Mouse (Mus musculus): ENCODE results near the gene Hist1h1a. TPM values are rescaled to one million over a fixed set of nuclear protein-coding genes. Genes with fewer than 3 reads are reported as not detected.
"Not testable (repeated sequence)": the region's sequence is repeated elsewhere in the genome, so short reads cannot be mapped to it uniquely, and the experiment has no call there.

Hist1h1a gene
- polyA plus RNA-seq (2016; fragmentation: Nextera tagmentation; extraction: Ambion mirVana) = 6.3 and 7.4 TPM in 2 replicates

DNA sequence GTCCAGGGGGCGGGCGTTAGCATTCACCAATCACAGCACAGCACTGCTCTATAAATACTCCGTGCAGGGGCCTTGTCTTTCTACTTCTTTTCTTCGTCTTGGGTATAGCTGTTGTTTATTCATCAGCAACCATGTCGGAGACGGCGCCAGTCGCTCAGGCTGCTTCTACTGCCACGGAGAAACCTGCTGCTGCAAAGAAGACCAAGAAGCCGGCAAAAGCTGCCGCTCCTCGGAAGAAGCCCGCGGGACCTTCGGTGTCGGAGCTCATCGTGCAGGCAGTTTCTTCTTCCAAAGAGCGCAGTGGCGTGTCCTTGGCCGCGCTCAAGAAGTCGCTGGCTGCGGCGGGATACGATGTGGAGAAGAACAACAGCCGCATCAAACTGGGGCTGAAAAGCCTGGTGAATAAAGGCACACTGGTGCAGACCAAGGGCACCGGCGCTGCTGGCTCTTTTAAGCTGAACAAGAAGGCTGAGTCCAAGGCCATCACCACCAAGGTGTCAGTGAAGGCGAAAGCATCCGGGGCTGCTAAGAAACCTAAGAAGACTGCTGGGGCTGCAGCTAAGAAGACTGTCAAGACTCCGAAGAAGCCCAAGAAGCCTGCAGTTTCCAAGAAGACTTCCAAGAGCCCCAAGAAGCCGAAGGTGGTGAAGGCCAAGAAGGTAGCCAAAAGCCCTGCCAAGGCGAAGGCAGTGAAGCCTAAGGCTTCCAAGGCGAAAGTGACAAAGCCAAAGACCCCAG, at the start of gene Hist1h1a:
Gene Hist1h1a (plus strand): TSS at position 81 of the 738 bp plus-strand sequence.
- H3K4me1 ChIP-seq (replicated peaks) = peaks cover 25% of the 10 kb centered on the region
- 3% methylated on average over 34 of the region's 34 CpGs for whole genome bisulfite sequencing

DNA sequence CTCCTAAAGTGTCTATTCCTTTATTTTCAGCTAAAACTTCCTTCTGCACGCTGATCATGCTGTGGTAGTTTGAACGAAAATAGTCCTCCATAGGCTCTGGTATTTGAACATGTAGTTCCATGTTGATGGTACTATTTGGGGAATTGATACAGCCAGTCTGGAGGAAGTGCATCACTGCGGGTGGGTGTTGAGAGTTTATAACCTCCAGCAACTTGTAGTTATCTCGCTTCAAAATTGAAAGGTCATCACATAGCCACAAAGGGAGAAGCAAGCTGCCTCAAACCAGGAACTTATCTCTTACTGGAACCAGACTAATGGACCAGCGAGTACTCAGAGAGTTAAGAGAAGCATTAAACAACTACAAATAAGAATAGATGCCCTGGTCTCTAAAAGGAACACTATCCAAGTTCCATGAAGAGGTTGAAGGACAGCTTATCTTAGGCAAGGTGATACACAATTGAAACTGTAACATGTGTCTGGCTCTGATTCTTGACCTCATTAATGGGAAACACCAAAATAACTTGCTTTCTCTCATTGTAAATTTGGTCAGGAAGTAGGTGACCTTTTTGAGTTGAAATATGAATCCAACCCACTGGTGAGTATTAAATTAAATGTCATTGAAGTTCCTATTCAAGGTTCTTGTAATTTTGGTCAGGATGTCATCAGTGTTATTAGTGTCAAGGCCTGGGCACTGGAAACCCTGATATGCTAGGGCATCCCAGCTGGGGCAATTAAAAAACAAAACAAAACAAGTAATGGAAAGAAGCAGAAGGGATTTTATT, 47.0 kb upstream of the Hist1h1a start:
- Histone ChIP-seq H3K27me3 (no peaks in the 10 kb centered on the region), H3K9ac (replicated peaks) (no peak overlapping the region), H3K36me3 (no peaks in the 10 kb centered on the region), H3K4me2 (no peak overlapping the region), H3K9me3 (no peaks in the 10 kb centered on the region), H3K4me3 (replicated peaks) (no peak overlapping the region), H3K4me1 (replicated peaks) (0 out of 2 replicates have a peak, but pooled peaks cover 4% of the 10 kb centered on the region), H3K27ac (no peak overlapping the region)
- WGBS = 90% methylated on average over 5 of the region's 5 CpGs
- ATAC-seq (ENCODE audit: insufficient number of reproducible peaks, insufficient read depth, low FRiP score, low TSS enrichment, low read depth) = no peak

More for the DNA sequence above, at the start of gene Hist1h1a:
- Histone ChIP-seq H3K36me3 (no peaks in the 10 kb centered on the region), H3K9ac (replicated peaks) (peak within 1 kb of the TSS; percentile 79), H3K4me2 (peak within 1 kb of the TSS; percentile 85), H3K27me3 (no peaks in the 10 kb centered on the region), H3K4me3 (replicated peaks) (peak within 1 kb of the TSS; percentile 48), H3K9me3 (no peaks in the 10 kb centered on the region), H3K27ac (peak within 1 kb of the TSS; percentile 97)
- peak; percentile 64 for ATAC-seq (ENCODE audit: insufficient number of reproducible peaks, insufficient read depth, low FRiP score, low TSS enrichment, low read depth)

- no peak overlapping the region for H3K9ac ChIP-seq (replicated peaks)
Measured at GRCm38 (mm10) chr13:23717176-23717575, 46.3 kb upstream of the Hist1h1a start.

DNA sequence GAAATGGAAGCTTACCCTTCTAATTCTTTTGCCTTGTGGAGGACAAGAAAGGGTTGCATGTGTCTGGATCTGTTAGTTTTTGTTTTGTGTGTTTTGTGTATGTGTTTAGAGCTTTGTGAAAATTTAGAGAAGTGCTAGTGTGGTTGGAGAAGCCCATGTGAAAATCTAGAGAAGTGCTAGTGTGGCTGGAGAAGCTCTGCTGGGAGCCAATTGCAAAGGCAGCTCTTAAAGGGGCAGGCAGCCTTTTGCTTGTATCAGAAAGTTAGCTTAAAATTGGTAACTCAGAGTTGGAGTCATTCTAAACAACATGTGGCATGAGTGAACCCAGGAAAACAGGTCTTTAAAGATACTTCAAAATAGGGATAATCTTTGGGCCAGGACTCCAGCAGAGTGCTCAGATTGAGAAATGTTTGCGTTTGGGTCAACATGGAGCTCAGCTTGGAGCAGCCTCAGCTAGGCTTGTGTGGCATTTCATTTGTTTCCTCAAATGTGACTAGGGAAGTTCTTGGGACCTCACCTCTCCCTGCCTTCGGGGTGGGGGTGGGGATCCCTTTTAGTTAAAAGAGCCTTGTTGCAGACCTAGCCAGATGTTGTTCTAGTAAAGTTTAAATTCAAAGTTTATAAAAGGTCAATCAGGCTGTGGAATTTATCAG, 45.7 kb upstream of the Hist1h1a start:
- peak overlapping the region; percentile 50 for H3K27ac ChIP-seq
- not testable (repeated sequence) for H3K27me3 ChIP-seq; H3K4me3 ChIP-seq (replicated peaks); H3K9ac ChIP-seq (replicated peaks); H3K9me3 ChIP-seq; H3K4me1 ChIP-seq (replicated peaks); ATAC-seq (ENCODE audit: insufficient number of reproducible peaks, insufficient read depth, low FRiP score, low TSS enrichment, low read depth); H3K36me3 ChIP-seq; H3K4me2 ChIP-seq
- 17% methylated on average over 2 of the region's 2 CpGs for WGBS

More at GRCm38 (mm10) chr13:23717176-23717575, 46.3 kb upstream of the Hist1h1a start:
- no peak overlapping the region for H3K4me2 ChIP-seq
- 45% methylated on average over 11 of the region's 11 CpGs for WGBS
- no peaks in the 10 kb centered on the region for H3K36me3 ChIP-seq
- ATAC-seq (ENCODE audit: insufficient number of reproducible peaks, insufficient read depth, low FRiP score, low TSS enrichment, low read depth) = no peak
- H3K27me3 ChIP-seq = no peaks in the 10 kb centered on the region
- H3K4me3 ChIP-seq (replicated peaks) = no peak overlapping the region
- 0 out of 2 replicates have a peak, but pooled peaks cover 4% of the 10 kb centered on the region for H3K4me1 ChIP-seq (replicated peaks)
- H3K27ac ChIP-seq = peak overlapping the region; percentile 50; the same call in 1 of the 2 replicates
- H3K9me3 ChIP-seq = no peaks in the 10 kb centered on the region

- H3K27me3 ChIP-seq = no peaks in the 10 kb centered on the region
- no peak overlapping the region for H3K9ac ChIP-seq (replicated peaks)
- H3K27ac ChIP-seq = no peak overlapping the region
- no peaks in the 10 kb centered on the region; the same call in 1 of the 2 replicates for H3K4me1 ChIP-seq (replicated peaks)
- ATAC-seq (ENCODE audit: insufficient number of reproducible peaks, insufficient read depth, low FRiP score, low TSS enrichment, low read depth) = no peak
- H3K4me2 ChIP-seq = no peak overlapping the region
- no peaks in the 10 kb centered on the region for H3K36me3 ChIP-seq
- WGBS = 87% methylated on average over 4 of the region's 4 CpGs
- H3K9me3 ChIP-seq = no peaks in the 10 kb centered on the region
- no peak overlapping the region for H3K4me3 ChIP-seq (replicated peaks)
Measured at GRCm38 (mm10) chr13:23724239-23724638, 39.2 kb upstream of the Hist1h1a start.

GRCm38 (mm10) chr13:23725213-23725612, 38.3 kb upstream of the Hist1h1a start:
- no peak for ATAC-seq (ENCODE audit: insufficient number of reproducible peaks, insufficient read depth, low FRiP score, low TSS enrichment, low read depth)
- no CpG with 5 or more reads among the region's 1 CpGs for WGBS

DNA sequence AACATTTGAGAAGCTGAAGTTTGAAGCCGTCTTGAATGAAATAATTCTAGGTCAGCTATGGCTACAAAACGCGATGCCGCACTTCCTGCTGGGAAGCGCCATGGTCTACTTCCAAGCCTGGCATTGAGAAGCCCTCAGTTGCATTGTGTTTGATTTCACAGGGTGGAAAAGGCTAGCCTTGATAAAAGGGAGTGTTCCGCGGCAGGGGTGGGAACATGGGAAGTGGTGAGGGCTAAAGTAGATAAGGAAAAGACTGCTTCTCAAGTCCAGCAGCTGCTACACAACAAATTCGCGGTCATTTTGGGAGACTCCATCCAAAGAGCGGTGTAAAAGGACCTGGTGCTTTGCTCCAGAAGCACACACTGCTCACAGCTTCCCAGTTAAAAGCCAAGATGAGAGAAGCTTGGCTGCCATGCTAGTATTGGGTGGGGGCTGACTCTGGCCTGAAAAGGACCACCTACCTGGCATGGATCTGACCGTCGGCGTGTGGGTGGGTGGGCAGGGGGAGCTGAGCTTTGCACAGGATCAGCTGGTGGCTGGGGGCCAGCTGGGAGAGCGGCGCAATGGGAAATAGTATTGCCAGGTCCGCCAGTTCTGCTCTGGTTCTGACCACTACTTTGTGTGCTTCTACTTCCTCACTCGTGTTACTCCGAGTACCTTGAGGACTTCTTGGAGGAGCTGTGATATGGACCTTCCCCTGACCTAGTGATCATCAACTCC, 34.8 kb upstream of the Hist1h1a start:
- H3K4me1 ChIP-seq (replicated peaks) = no peaks in the 10 kb centered on the region; the same call in 1 of the 2 replicates
- ATAC-seq (ENCODE audit: insufficient number of reproducible peaks, insufficient read depth, low FRiP score, low TSS enrichment, low read depth) = no peak
- H3K4me2 ChIP-seq = no peak overlapping the region
- no peak overlapping the region for H3K4me3 ChIP-seq (replicated peaks)
- WGBS = 88% methylated on average over 18 of the region's 18 CpGs
- H3K27ac ChIP-seq = no peak overlapping the region
- no peaks in the 10 kb centered on the region for H3K36me3 ChIP-seq
- H3K9ac ChIP-seq (replicated peaks) = no peak overlapping the region
- H3K27me3 ChIP-seq = no peaks in the 10 kb centered on the region
- no peaks in the 10 kb centered on the region for H3K9me3 ChIP-seq

More at GRCm38 (mm10) chr13:23725213-23725612, 38.3 kb upstream of the Hist1h1a start:
- Histone ChIP-seq H3K27ac (no peak overlapping the region), H3K9me3 (no peaks in the 10 kb centered on the region), H3K9ac (replicated peaks) (no peak overlapping the region), H3K36me3 (no peaks in the 10 kb centered on the region), H3K4me1 (replicated peaks) (no peaks in the 10 kb centered on the region; the same call in 1 of the 2 replicates), H3K27me3 (no peaks in the 10 kb centered on the region), H3K4me2 (no peak overlapping the region), H3K4me3 (replicated peaks) (no peak overlapping the region)

- Histone ChIP-seq H3K27me3 (no peaks in the 10 kb centered on the region), H3K27ac (no peak overlapping the region), H3K9me3 (no peaks in the 10 kb centered on the region), H3K4me3 (replicated peaks) (no peak overlapping the region), H3K36me3 (no peaks in the 10 kb centered on the region), H3K9ac (replicated peaks) (no peak overlapping the region), H3K4me2 (no peak overlapping the region), H3K4me1 (replicated peaks) (no peaks in the 10 kb centered on the region; the same call in 1 of the 2 replicates)
- WGBS = 92% methylated on average over 9 of the region's 9 CpGs
- no peak for ATAC-seq (ENCODE audit: insufficient number of reproducible peaks, insufficient read depth, low FRiP score, low TSS enrichment, low read depth)
Measured at GRCm38 (mm10) chr13:23729192-23729525, 34.3 kb upstream of the Hist1h1a start.

DNA sequence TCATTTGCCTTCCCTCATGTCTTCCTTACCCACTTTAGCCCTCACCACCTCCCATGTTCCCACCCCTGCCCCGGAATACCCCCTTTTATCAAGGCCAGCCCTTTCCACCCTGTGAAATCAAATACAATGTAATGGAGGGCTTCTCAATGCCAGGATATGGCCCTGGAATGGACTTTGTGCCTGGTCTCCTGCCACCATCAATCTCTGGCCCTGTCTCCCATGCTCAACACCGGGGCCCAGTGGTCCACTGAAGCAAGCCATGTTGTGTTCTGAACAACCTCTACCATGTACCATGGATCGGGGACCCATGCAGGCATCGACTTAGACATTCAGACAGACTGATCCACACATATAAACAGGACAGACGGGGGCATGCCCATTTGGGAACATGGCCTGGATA, 33.8 kb upstream of the Hist1h1a start:
- H3K4me1 ChIP-seq (replicated peaks) = no peaks in the 10 kb centered on the region; the same call in 1 of the 2 replicates
- no peak overlapping the region for H3K27ac ChIP-seq
- H3K27me3 ChIP-seq = no peaks in the 10 kb centered on the region
- no peak overlapping the region for H3K4me2 ChIP-seq
- no peak for ATAC-seq (ENCODE audit: insufficient number of reproducible peaks, insufficient read depth, low FRiP score, low TSS enrichment, low read depth)
- no peaks in the 10 kb centered on the region for H3K36me3 ChIP-seq
- H3K9me3 ChIP-seq = no peaks in the 10 kb centered on the region
- no peak overlapping the region for H3K9ac ChIP-seq (replicated peaks)
- 90% methylated on average over 5 of the region's 5 CpGs for WGBS
- H3K4me3 ChIP-seq (replicated peaks) = no peak overlapping the region

DNA sequence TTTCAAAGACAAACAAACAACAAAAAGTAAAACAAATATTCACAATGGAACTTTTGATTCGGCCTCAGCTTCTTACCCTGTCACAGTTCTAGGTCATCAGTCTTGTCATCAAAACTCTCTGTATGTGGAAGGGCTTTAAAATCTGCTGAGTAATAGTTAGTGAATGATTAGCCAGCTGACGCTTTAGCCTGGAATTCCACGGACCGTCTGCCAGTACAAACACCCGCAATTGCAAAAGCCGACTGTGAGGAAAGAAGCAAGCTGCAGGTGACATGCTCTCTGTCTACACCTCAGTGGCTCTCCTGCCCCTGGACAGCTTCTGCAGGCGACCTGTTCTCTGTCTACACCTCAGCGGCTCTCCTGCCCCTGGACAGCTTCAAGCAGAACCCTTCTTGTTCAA, 33.0 kb upstream of the Hist1h1a start:
- no peak for ATAC-seq (ENCODE audit: insufficient number of reproducible peaks, insufficient read depth, low FRiP score, low TSS enrichment, low read depth)
- H3K27ac ChIP-seq = no peak overlapping the region
- H3K9ac ChIP-seq (replicated peaks) = no peak overlapping the region
- no peak overlapping the region for H3K4me2 ChIP-seq
- no peak overlapping the region for H3K4me3 ChIP-seq (replicated peaks)
- H3K27me3 ChIP-seq = no peaks in the 10 kb centered on the region
- H3K36me3 ChIP-seq = no peaks in the 10 kb centered on the region
- no peaks in the 10 kb centered on the region for H3K4me1 ChIP-seq (replicated peaks)
- 52% methylated on average over 8 of the region's 8 CpGs for WGBS
- no peaks in the 10 kb centered on the region for H3K9me3 ChIP-seq
